In the genomic region with DNA sequence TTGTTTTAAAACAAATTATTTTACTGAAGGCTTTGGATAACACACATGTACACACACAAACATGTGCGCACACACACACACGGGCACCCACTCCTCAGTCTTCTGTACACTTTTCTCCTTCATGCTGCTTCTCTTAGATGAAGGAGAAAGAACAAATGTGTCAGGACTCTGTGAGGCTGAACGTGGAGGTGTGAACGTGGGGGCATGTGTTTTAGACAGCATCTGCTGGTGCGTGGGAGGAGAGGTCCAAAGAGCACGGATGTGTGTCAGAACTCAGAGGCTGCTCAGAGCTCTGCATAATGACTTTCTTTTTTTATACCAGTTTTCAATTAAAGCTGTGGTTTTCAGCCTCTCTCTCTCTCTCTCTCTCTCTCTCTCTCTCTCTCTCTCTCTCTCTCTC, we compare ENCODE assay signal across 12 mouse cellular contexts.
A peak's percentile ranks its signal among the peaks of the same experiment; 100 is the strongest.
DNase-seq lines count a peak whose midpoint lies in the region; ATAC-seq lines count a peak whose summit lies in the region.
"Had no signal": no experiment of that assay in that cellular context is flagged by ENCODE, and none has a peak within 500 bp of the region (broad histone marks: within the 10 kb centered on the region; RNA-seq: fewer than 3 reads in every experiment).

No protein-coding gene starts in this region.

- no peaks in the 10 kb centered on the region for H3K4me1 ChIP-seq in liver, embryonic 16.5 days (ENCODE audit: control insufficient read depth, low read depth, low read length)

- H3K27me3 ChIP-seq in liver, embryonic 16.5 days (ENCODE audit: control insufficient read depth, insufficient read depth, low read depth, low read length): no peaks in the 10 kb centered on the region

- DNase-seq in heart, adult 11 months: peak; percentile 56
- DNase-seq in heart, postnatal 36 days: no peak
- DNase-seq in spleen, postnatal 36 days (ENCODE audit: low spot score in 2 of 2): peak; percentile 13 to 18
- no peak for DNase-seq in spleen, adult 12 weeks (ENCODE audit: low spot score)
- DNase-seq in lung, postnatal 4 days: no peak
- DNase-seq in embryo, embryonic 11 days: no peak
- no peak for DNase-seq in cerebellum, adult 11 months
- DNase-seq: B cell, adult 2 months; kidney, postnatal 14 days; lung, postnatal 10 days had no signal

- intact Hi-C loops in heart, postnatal 36 days (cut with DNase I): loop anchor here (5.0 kb wide), 1 partner anchor 244 kb away; a partner anchor contains a TSS

- H3K4me3 ChIP-seq in liver, embryonic 16.5 days (ENCODE audit: low read depth, low read length): no peak overlapping the region
- H3K4me3 ChIP-seq: myocyte had no signal

- no peaks in the 10 kb centered on the region for H3K36me3 ChIP-seq in liver, embryonic 16.5 days (ENCODE audit: control insufficient read depth, insufficient read depth)

- 54% methylated on average over 6 of the region's 6 CpGs for WGBS in liver, embryonic 16.5 days (ENCODE audit: insufficient replicate concordance)

- ATAC-seq in liver, embryonic 16.5 days (ENCODE audit: low read depth): peak; percentile 85

- no peak overlapping the region for H3K9ac ChIP-seq in liver, embryonic 16.5 days (ENCODE audit: low read depth, low read length)

- no peak overlapping the region for H3K27ac ChIP-seq in liver, embryonic 16.5 days (ENCODE audit: low read length)

- H3K9me3 ChIP-seq in liver, embryonic 16.5 days (replicated peaks; ENCODE audit: control insufficient read depth, low read length): no peaks in the 10 kb centered on the region

- H3K4me2 ChIP-seq in liver, embryonic 16.5 days (ENCODE audit: low read depth, low read length): no peak overlapping the region

Comparison
In these comparisons a context has a peak if more than half of its experiments do, and no peak if none do; other contexts are left out.
1. DNase-seq: peak in heart, adult 11 months (single experiment) and spleen, postnatal 36 days (2 of 2); none in heart, postnatal 36 days (0 of 2), spleen, adult 12 weeks (single experiment), lung, postnatal 4 days (0 of 2), embryo, embryonic 11 days (single experiment) and cerebellum, adult 11 months (single experiment).